Mouse (Mus musculus) hindbrain, embryonic 16.5 days (tissue): ENCODE data around the gene R3hdm4. TPM values are rescaled to one million over a fixed set of nuclear protein-coding genes. Genes with fewer than 3 reads are reported as not detected.

Experiments used
- ATAC-seq: fragments of 200-750 bp; cut with Nextera tagmentation; 2 replicates; pipeline ENCODE4 v1.8.0; 2017; ENCODE audit warnings: moderate TSS enrichment, moderate library complexity
- H3K27ac ChIP-seq: fragments of 300-500 bp; sonication (generic); 2 replicates; pipeline ENCODE4 v1.5.1; 2014; ENCODE audit warnings: low read depth, mild to moderate bottlenecking, control low read depth, low read length, moderate library complexity
- H3K27me3 ChIP-seq: fragments of 300-500 bp; sonication (generic); replicated peaks from 2 replicates; pipeline ENCODE4 v1.6.1; 2014; ENCODE audit warnings: low read length; ENCODE audit not compliant: control insufficient read depth, insufficient read depth
- H3K36me3 ChIP-seq: fragments of 300-500 bp; sonication (generic); 2 replicates; pipeline ENCODE4 v1.6.1; 2014; ENCODE audit warnings: mild to moderate bottlenecking, low read length, moderate library complexity, mixed read lengths; ENCODE audit not compliant: control insufficient read depth, insufficient read depth
- H3K4me1 ChIP-seq: fragments of 300-500 bp; sonication (generic); 2 replicates; pipeline ENCODE4 v1.6.1; 2014; ENCODE audit warnings: low read depth, low read length; ENCODE audit not compliant: control insufficient read depth, insufficient read depth
- H3K4me2 ChIP-seq: fragments of 300-500 bp; sonication (generic); 2 replicates; pipeline ENCODE4 v1.6.1; 2014; ENCODE audit warnings: mild to moderate bottlenecking, low read length, control low read depth, moderate library complexity
- H3K4me3 ChIP-seq: fragments of 300-500 bp; sonication (generic); 2 replicates; pipeline ENCODE4 v1.5.1; 2014; ENCODE audit warnings: mild to moderate bottlenecking, low read length, control low read depth, moderate library complexity
- H3K9ac ChIP-seq: fragments of 300-500 bp; sonication (generic); 2 replicates; pipeline ENCODE4 v1.6.1; 2014; ENCODE audit warnings: low read depth, mild to moderate bottlenecking, control low read depth, low read length, moderate library complexity
- H3K9me3 ChIP-seq: fragments of 300-500 bp; sonication (generic); 2 replicates; pipeline ENCODE4 v1.6.1; 2014; ENCODE audit warnings: mild to moderate bottlenecking, low read length, moderate library complexity; ENCODE audit not compliant: control insufficient read depth
- WGBS: fragments of 180-500 bp; shearing (Covaris S2); extraction: QIAGEN DNeasy Blood & Tissue Kit; methylation state at CpG from one replicate; pipeline ENCODE4 v1.1.7; 2014; 5-methylcytosine and 5-hydroxymethylcytosine counted together
- polyA plus RNA-seq: library from polyadenylated mRNA; unstranded; fragments of >200 nt; fragmentation: Nextera tagmentation; extraction: Ambion mirVana; gene quantifications from 2 replicates; pipeline ENCODE4 v1.2.1, GENCODE M21; 2015

R3hdm4 gene
- polyA plus RNA-seq, 1 experiment from 2014 or later = 300 TPM

DNA sequence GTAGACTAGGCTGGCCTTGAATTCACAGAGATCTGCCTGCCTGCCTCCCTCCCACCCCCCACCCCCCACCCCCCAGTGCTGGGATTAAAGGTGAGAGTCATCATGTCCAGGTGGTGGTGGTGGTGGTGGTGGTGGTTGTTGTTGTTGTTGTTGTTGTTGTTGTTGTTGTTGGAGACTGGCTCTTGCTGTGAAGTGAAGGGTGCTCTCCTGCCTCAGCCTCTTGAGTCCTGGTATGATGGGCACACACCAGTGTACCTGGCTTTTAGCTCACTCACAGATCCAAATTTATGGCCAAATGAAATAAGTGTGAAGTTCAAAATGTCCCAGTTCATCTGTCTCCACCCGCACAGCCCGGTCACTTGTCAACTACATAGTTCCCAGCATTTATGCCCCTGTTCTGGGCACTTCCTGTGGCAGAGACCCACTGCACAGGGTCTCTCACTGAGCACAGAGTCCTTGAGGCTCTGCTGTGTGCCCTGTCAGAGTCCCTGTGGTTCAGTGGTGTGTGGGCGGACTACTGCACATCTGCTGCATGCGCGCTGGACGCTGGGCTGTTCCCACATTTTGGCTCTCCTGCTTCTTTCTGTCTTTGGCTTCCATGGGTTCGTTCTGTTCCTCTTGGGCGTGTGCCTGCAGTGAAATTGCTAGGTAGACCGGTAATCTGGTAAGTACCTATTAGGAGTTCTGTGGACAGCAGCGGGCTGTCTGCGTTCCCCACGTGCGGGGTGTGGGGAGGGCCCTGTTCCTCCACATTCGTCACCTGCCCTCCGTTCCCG, 14.0 kb upstream of the R3hdm4 start:
- Histone ChIP-seq H3K4me3 (no peak overlapping the region), H3K9ac (no peak overlapping the region), H3K27ac (peak overlapping the region; percentile 64; the same call in 1 of the 2 replicates), H3K36me3 (0 out of 2 replicates have a peak, but pooled peaks cover 4% of the 10 kb centered on the region), H3K9me3 (no peaks in the 10 kb centered on the region), H3K27me3 (no peaks in the 10 kb centered on the region), H3K4me2 (no peak overlapping the region), H3K4me1 (peaks cover 44% of the 10 kb centered on the region)
- ATAC-seq = no peak
- 83% methylated on average over 16 of the region's 16 CpGs for WGBS

DNA sequence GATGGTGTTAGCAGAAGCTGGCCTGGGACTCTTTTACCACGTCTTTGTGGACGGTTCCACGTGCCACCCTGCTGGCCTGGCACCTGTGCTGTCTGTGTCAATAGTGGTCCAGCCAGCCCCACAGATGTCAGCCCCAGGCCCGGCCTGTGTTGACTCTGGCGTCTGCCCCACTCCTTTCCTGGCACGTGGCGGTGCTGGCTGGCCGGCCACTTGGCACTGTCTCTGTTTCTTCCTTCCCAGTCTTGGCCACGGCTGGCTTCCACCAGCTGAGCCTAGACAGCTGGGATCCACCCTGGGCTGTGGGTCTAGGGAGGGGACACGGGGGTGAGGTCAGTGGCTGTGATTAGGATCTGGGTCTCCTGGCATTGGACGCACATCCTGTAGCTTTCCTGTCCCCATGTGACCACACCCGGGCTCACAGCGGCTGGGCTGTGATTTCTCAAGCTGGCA, 13.3 kb upstream of the R3hdm4 start:
- H3K4me1 ChIP-seq = peaks cover 50% of the 10 kb centered on the region
- 0 out of 2 replicates have a peak, but pooled peaks cover 4% of the 10 kb centered on the region for H3K36me3 ChIP-seq
- H3K27me3 ChIP-seq = no peaks in the 10 kb centered on the region
- no peak overlapping the region for H3K4me3 ChIP-seq
- no peak overlapping the region for H3K4me2 ChIP-seq
- H3K27ac ChIP-seq = peak overlapping the region; percentile 64
- whole genome bisulfite sequencing = 35% methylated on average over 13 of the region's 13 CpGs
- no peak overlapping the region for H3K9ac ChIP-seq
- H3K9me3 ChIP-seq = no peaks in the 10 kb centered on the region
- ATAC-seq = peak; percentile 85

DNA sequence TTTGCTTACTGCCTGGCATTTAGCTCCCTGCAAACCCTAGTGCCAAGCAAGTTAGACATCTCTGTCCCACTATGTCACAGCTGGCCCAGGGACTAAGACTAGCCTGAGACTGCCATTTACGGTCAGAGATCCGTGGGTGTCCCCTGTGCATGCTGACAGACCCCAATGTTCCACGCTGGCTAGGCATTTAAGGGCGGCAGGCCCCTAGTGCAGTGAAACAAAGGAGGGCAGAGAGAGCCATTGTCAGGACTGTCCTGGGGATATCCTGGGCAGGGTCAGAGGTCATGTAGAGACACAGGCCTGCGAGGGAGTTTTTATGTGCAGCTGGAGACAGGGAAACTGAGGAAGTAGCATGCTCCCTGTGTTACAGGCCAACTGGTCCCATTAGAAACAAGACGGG, 12.9 kb upstream of the R3hdm4 start:
- Histone ChIP-seq H3K36me3 (0 out of 2 replicates have a peak, but pooled peaks cover 4% of the 10 kb centered on the region), H3K9me3 (no peaks in the 10 kb centered on the region), H3K9ac (0 out of 2 replicates have a peak overlapping the region, but pooled peaks have one; percentile 1), H3K4me3 (no peak overlapping the region), H3K27ac (peak overlapping the region; percentile 64), H3K4me2 (no peak overlapping the region), H3K27me3 (no peaks in the 10 kb centered on the region), H3K4me1 (peaks cover 55% of the 10 kb centered on the region)
- ATAC-seq = no peak
- 19% methylated on average over 6 of the region's 6 CpGs for WGBS

DNA sequence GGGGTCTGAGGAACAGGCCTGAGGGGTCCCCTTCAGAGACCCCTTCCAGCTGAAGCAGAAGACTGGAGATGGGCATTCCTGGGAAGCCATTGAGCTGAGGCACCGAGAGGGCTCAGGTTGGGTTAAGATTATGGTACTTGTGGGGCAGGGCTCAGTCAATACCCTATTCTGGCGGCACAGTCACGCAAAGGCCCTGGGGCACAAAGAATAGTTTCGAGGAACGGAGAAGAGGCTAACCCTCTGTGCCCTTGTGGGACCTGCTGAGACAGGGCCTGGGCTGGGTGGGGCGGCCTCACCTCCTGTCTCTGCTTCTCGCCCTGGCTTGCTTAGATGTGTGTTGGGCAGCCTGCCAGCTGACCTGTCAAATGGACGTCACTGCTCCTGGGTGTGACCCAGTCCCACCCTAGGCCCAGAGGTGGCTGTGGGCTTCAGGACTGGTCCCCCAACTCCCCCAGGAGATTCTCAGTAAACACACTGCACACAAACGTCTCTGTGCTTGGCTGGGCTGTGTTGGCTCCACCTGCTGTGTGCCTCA, 12.2 kb upstream of the R3hdm4 start:
- Histone ChIP-seq H3K27me3 (no peaks in the 10 kb centered on the region), H3K4me1 (peaks cover 58% of the 10 kb centered on the region), H3K36me3 (0 out of 2 replicates have a peak, but pooled peaks cover 4% of the 10 kb centered on the region), H3K4me2 (no peak overlapping the region), H3K27ac (peak overlapping the region; percentile 64; the same call in 1 of the 2 replicates), H3K4me3 (no peak overlapping the region), H3K9me3 (no peaks in the 10 kb centered on the region), H3K9ac (peak overlapping the region; percentile 26; the same call in 1 of the 2 replicates)
- WGBS = 52% methylated on average over 8 of the region's 9 CpGs
- ATAC-seq = no peak

DNA sequence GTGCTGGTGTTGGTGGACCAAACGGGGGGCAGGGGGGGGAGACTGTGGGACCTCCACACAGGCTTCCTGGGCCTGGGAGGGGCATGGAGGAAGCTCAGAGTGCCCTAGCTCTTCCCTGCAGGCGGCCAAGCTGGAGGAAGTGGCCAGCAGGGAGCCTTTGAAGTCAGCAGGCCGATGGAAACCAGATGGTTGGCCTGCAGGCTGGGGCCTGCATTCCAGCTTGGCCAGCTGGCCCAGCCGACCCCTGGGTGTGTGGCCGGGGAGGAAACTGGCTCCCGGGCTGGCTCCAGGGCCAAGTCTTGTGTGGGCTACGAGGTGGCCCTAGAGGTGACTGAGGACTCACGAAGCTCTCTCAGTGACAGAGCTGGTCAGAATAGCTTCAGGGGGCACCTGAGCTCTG, 11.7 kb upstream of the R3hdm4 start:
- no peaks in the 10 kb centered on the region for H3K9me3 ChIP-seq
- no peak for ATAC-seq
- 0 out of 2 replicates have a peak, but pooled peaks cover 4% of the 10 kb centered on the region for H3K36me3 ChIP-seq
- no peaks in the 10 kb centered on the region for H3K27me3 ChIP-seq
- no peak overlapping the region for H3K9ac ChIP-seq
- no peak overlapping the region for H3K4me3 ChIP-seq
- WGBS = 21% methylated on average over 8 of the region's 8 CpGs
- no peak overlapping the region for H3K4me2 ChIP-seq
- H3K27ac ChIP-seq = peak overlapping the region; percentile 41; the same call in 1 of the 2 replicates
- peaks cover 59% of the 10 kb centered on the region for H3K4me1 ChIP-seq

DNA sequence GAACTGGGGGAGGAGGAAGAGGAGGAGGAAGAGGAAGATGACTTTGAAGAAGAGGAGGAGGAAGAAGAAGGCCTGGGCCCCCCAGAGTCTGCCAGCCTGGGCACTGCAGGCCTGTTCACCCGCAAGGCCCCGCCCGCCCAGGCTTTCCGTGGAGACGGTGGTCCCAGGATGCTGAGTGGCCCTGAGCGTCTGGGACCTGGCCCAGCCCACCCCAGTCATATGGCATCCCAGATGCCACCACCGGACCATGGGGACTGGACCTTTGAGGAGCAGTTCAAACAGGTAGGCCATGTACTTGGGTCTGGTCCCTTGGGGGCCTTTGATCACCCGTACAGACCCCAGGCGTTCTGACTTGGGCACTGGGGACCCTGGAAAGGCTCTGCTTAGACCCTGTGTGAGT, 10.8 kb upstream of the R3hdm4 start:
- no peak for ATAC-seq
- Histone ChIP-seq H3K9ac (no peak overlapping the region), H3K4me2 (no peak overlapping the region), H3K4me3 (no peak overlapping the region), H3K4me1 (peaks cover 52% of the 10 kb centered on the region), H3K9me3 (no peaks in the 10 kb centered on the region), H3K27ac (no peak overlapping the region), H3K36me3 (0 out of 2 replicates have a peak, but pooled peaks cover 4% of the 10 kb centered on the region), H3K27me3 (no peaks in the 10 kb centered on the region)
- 84% methylated on average over 9 of the region's 9 CpGs for WGBS

DNA sequence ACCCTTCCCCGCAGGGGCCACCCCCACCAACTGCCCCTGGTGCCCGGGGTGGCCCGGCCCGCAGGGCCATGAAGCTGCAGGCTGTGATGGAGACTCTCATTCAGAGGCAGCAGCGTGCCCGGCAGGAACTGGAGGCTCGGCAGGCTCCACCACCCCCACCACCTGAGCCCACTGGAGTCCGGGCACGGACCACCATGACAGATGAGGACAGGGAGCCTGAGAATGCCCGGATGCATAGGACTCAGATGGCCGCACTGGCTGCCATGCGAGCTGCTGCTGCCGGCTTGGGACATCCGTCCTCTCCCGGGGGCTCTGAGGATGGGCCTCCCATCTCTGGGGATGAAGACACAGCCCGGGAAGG, 9.8 kb upstream of the R3hdm4 start:
- Histone ChIP-seq H3K4me3 (no peak overlapping the region), H3K9me3 (no peaks in the 10 kb centered on the region), H3K4me2 (no peak overlapping the region), H3K9ac (no peak overlapping the region), H3K27ac (no peak overlapping the region), H3K27me3 (no peaks in the 10 kb centered on the region), H3K4me1 (peaks cover 54% of the 10 kb centered on the region), H3K36me3 (0 out of 2 replicates have a peak, but pooled peaks cover 4% of the 10 kb centered on the region)
- 51% methylated on average over 16 of the region's 16 CpGs for WGBS
- ATAC-seq = no peak

DNA sequence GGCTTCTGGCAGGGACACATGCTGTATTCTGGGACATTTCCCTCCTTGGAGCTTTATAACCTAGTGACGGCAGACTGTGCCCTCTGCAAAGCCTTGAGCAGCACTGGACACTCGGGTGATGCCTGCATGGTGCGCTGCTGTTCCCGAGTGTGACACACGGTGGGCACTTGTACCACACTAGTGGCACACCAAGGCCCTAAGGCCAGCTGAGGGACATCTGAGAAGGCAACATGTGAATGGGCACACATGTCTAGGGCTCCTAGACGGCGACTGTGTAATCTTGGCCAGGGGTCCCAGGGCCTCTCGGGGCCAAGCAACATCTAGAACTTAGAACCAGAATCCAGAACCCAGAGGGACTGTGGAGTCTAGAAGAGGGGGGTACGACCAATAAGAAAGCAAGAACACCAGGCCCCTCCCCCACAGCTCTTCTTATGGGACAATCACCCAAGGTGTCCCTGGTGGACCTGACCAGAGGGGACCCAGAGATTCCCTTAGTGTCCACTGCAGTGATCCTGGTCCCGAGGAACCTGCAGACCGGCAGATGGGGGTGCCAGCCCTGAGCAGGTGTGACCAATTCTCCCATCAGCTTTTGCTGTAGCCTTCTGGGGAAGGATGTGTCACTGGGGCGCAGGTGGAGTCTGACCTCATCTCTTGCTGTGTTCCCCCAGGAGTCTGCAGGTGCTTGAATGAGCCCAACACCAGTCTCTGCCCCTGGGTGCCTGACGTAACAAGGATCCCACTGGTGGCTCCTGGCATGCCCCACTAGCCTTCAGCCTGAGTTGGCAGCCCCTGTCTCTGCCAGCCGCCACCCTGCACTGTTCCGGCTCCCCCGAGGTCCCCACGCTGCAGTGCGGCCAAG, 9.2 kb upstream of the R3hdm4 start:
- Histone ChIP-seq H3K4me1 (peaks cover 54% of the 10 kb centered on the region), H3K4me3 (no peak overlapping the region), H3K36me3 (0 out of 2 replicates have a peak, but pooled peaks cover 4% of the 10 kb centered on the region), H3K4me2 (no peak overlapping the region), H3K27ac (no peak overlapping the region), H3K9me3 (no peaks in the 10 kb centered on the region), H3K9ac (no peak overlapping the region), H3K27me3 (no peaks in the 10 kb centered on the region)
- ATAC-seq = no peak
- WGBS = 70% methylated on average over 18 of the region's 18 CpGs
